Mouse (Mus musculus) brain, adult 2 months (tissue): ENCODE data around the gene Colec11.

Experiments
- DNase-seq: peaks from one replicate; pipeline ENCODE4 v3.0.0; 2011; ENCODE audit warnings: low read depth, low spot score

Gene Colec11

DNA sequence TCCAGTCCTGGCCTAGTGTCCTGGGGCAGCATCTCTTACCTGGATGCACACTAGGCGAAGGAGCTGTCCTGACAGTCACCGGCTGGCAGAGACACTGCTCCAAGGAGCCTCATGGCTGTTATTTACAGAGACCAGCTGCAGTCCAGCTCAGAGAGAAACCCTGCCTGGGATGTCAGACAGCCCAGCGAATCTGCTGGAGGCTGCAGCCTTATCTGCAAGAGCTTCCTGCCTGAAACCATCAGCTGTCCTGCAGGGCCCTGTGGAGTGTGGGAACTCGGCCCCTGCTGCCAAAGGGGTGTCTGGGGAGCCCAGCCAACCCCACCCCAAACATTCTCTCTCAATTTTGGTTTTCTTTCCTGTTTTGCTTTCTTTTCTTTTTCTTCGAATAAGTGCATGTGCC, at the start of gene Colec11:
TSS of gene Colec11 (minus strand) at position 183 of the 400 bp plus-strand sequence.
- no peak for DNase-seq

- DNase-seq, result no peak
These were observed 44.1 kb upstream of the Colec11 start for GRCm38 (mm10) chr12:28667287-28667686.

GRCm38 (mm10) chr12:28666734-28667133, 43.6 kb upstream of the Colec11 start:
- no peak for DNase-seq

GRCm38 (mm10) chr12:28662628-28663027, 39.5 kb upstream of the Colec11 start:
- no peak for DNase-seq

- peak; percentile 95 for DNase-seq
These were observed 26.2 kb upstream of the Colec11 start, which contains the start of gene Rnaseh1 for GRCm38 (mm10) chr12:28649141-28650110. Gene Rnaseh1, plus strand, starts transcription at chr12:28649602.

- DNase-seq, result no peak
These were observed 15.6 kb upstream of the Colec11 start for GRCm38 (mm10) chr12:28638778-28639177.

DNA sequence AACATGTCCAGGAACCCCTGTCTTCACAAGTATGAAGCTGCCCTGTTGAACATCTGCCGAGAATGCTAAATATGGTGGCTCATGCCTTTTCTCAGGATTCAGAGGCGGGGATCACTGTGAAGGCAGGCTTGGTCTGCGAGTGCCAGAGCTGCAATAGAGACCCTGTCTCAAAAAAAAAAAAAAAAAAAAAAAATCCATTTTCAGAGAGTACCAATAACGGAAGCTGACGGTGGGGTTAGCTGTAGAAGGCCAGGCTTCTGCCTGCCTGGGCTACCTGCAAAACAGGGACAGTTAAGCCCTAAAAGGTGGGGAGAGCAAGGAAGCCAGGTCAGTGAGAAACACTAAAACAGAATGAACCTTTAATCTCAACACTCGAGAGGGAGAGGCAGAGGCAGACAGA, 13.4 kb upstream of the Colec11 start:
- no peak for DNase-seq

DNA sequence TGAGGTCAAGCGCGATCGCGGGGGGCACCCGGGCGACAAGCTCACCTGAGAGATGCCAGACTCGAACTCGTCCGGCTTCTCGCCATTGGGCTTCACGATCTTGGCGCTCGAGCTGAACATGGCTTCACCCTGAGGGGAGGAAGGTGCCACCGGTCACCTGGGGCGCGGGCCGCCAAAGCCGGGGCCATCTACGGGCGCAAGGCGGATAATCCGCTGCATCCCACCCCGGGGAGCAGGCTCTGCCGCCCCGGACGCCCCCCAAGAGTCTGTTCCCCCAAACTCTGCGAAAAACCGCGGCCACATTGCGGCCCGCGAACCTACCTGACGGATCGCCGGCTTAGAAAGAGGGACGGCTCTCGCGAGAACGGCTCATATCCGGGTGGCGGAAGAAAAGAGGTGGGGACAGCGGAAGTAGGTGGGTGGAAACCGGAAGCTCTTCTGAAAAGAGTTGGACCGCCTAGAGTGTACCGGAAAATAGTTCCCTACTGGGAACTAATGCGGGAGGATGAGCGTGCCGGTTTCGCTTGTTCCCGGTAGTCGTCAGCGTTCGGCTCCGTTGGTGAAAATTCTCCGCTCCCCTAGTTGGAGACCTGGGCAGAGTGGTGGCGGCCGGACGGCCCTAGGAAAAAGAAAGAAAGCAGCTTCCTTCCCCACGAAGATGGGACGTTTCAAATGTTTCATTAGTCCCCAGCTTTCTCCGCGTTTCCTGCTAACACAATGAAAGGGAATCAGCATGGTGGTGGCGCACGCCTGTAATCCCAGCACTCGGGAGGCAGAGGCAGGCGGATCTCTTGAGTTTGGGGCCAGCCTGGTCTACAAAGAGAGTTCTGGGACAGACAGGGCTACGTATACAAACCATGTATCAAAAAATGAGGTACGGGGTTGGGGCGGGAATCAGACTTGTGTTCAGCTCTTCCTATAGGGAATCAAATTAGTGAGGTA, 12.6 kb upstream of the Colec11 start, which contains the start of gene Rps7:
TSS of gene Rps7 (minus strand) at position 419 of the 942 bp plus-strand sequence.
- DNase-seq, result peak; percentile 98

GRCm38 (mm10) chr12:28635058-28635534, 11.9 kb upstream of the Colec11 start:
- DNase-seq, result no peak

GRCm38 (mm10) chr12:28628436-28628835, 5.3 kb upstream of the Colec11 start:
- DNase-seq, result no peak

DNA sequence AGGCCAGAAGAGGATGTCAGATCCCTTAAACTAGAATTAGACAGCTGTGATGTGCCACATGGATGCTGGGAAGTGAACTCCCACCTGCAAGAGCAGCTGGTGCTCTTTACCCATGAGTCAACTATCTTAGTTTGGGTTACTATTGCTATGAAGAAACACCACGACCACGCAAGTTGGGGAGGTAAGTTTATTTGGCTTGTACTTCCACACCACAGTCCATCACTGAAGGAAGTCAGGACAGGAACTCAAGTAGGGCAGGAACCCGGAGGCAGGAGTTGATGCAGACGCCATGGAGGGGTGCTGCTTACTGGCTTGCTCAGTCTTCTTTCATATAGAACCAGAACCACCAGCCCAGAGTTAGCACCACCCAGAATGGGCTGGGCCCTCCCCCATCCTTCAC, 3.9 kb upstream of the Colec11 start:
- no peak for DNase-seq

- DNase-seq, result no peak
These were observed 2.2 kb upstream of the Colec11 start for GRCm38 (mm10) chr12:28625407-28625806.

- DNase-seq, result no peak
These were observed 1.1 kb upstream of the Colec11 start for GRCm38 (mm10) chr12:28624251-28624650.

- no peak for DNase-seq
These were observed 536 bp downstream of the Colec11 start for GRCm38 (mm10) chr12:28622641-28623040.

DNA sequence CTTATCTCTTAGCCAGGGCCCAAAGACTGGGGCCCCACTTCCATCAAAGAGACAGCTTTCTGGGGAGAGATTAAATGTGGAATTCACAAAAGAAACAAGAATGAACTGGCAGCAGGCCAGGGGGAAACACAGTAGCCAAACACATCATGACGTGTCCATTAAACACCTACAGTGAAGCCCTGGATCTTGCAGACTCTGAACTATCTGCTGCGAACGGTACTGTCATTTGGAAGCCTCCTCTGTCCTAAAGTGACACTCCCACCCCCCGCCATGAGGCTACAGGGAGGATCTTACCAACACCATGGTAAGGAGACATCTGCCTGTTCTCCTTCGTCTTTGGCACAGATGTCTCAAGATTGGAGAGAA, 1.0 kb downstream of the Colec11 start:
- peak; percentile 77 for DNase-seq

- no peak for DNase-seq
These were observed 1.6 kb downstream of the Colec11 start for GRCm38 (mm10) chr12:28621451-28622166.

- DNase-seq, result no peak
These were observed 5.9 kb downstream of the Colec11 start for GRCm38 (mm10) chr12:28617297-28617696.

- DNase-seq, result no peak
These were observed 8.8 kb downstream of the Colec11 start for GRCm38 (mm10) chr12:28614401-28614800.

DNA sequence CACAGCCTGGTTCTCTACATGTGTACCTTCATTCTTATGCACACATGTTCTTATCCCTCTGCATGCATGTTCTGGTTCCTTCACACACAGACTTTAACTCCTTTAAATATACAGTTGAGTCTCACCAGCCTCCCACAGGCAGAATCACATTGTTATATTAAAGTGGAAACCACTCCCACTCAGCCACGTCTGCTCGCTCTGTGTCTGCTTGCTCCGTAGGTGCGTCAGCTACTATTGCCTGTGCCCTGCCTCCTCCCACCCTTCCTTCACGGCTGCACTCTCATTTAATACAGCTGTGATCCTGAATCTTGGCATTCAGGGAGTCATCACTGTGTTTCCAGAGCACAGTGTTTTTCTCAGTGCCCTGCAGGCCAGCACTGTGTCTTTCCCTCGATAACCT, 10.8 kb downstream of the Colec11 start:
- DNase-seq, result peak; percentile 81

- peak; percentile 88 for DNase-seq
These were observed 15.5 kb downstream of the Colec11 start for GRCm38 (mm10) chr12:28607546-28608305.
